Mouse (Mus musculus): Measurements from ENCODE around the gene Itga9. TPM values are rescaled to one million over a fixed set of nuclear protein-coding genes. Genes with fewer than 3 reads are reported as not detected.
A peak's percentile ranks its signal among the peaks of the same experiment; 100 is the strongest.

Gene Itga9
- polyA plus RNA-seq, 1 experiment from 2014 or later = 8.3 TPM

DNA sequence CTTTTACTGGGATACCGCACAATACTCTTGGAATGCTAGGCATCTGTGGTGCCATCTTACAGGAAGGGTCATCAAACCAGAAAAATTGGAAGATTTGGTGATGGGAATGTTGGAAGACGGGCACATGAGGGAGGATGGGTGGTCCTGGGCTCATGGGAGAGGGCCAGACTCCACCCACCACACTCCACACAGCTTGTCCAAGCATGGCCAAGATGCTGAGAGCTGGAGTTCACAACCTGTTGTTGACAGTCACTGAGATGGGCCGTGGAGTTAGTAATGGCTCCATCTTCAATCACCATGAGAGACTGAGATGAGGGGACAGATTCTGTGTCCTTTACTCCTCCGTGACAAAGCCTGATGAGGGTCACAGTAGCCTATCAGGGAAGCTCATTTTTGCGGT is 207.0 kb downstream of the Itga9 start:
- Histone ChIP-seq H3K9me3 (replicated peaks; ENCODE audit: control insufficient read depth, low read length) (no peaks in the 10 kb centered on the region), H3K27me3 (ENCODE audit: control insufficient read depth, insufficient read depth, low read length) (no peaks in the 10 kb centered on the region), H3K4me1 (ENCODE audit: control insufficient read depth, insufficient read depth, low read length) (0 out of 2 replicates have a peak, but pooled peaks cover 1% of the 10 kb centered on the region), H3K9ac (ENCODE audit: low read depth, low read length) (no peak overlapping the region), H3K27ac (ENCODE audit: low read depth, low read length) (no peak overlapping the region), H3K4me2 (no peak overlapping the region), H3K36me3 (ENCODE audit: control insufficient read depth, insufficient read depth, low read length) (no peaks in the 10 kb centered on the region), H3K4me3 (ENCODE audit: low read depth, low read length) (no peak overlapping the region)
- no peak for ATAC-seq (replicated peaks; ENCODE audit: insufficient number of reproducible peaks, low FRiP score, low TSS enrichment)
- 82% methylated on average over 5 of the region's 5 CpGs for WGBS (ENCODE audit: insufficient replicate concordance)

DNA sequence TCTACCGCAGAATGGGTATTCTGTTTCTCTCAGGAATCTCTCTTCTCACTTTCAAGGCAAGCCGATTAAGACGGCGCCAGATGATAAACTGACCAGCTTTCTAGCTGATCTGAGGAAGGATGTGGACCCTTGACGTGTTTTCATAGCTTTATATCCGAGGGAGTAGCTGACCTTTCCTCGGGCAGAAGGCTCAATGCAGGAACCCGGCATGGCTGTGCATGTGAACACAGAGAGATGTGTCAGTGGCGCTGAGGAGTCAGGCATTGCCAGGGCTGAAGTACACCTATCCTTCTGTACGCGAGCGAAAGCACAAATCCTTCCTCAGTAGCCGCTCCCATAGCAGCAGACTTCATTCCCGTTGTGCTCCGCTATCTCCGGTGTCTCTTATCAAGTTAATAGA is 207.6 kb downstream of the Itga9 start:
- no peaks in the 10 kb centered on the region for H3K27me3 ChIP-seq (ENCODE audit: control insufficient read depth, insufficient read depth, low read length)
- H3K9ac ChIP-seq (ENCODE audit: low read depth, low read length) = no peak overlapping the region
- 0 out of 2 replicates have a peak, but pooled peaks cover 2% of the 10 kb centered on the region for H3K4me1 ChIP-seq (ENCODE audit: control insufficient read depth, insufficient read depth, low read length)
- 70% methylated on average over 16 of the region's 16 CpGs for WGBS (ENCODE audit: insufficient replicate concordance)
- ATAC-seq (replicated peaks; ENCODE audit: insufficient number of reproducible peaks, low FRiP score, low TSS enrichment) = no peak
- H3K36me3 ChIP-seq (ENCODE audit: control insufficient read depth, insufficient read depth, low read length) = no peaks in the 10 kb centered on the region
- no peak overlapping the region for H3K4me3 ChIP-seq (ENCODE audit: low read depth, low read length)
- H3K9me3 ChIP-seq (replicated peaks; ENCODE audit: control insufficient read depth, low read length) = no peaks in the 10 kb centered on the region
- H3K4me2 ChIP-seq = no peak overlapping the region
- no peak overlapping the region for H3K27ac ChIP-seq (ENCODE audit: low read depth, low read length)

DNA sequence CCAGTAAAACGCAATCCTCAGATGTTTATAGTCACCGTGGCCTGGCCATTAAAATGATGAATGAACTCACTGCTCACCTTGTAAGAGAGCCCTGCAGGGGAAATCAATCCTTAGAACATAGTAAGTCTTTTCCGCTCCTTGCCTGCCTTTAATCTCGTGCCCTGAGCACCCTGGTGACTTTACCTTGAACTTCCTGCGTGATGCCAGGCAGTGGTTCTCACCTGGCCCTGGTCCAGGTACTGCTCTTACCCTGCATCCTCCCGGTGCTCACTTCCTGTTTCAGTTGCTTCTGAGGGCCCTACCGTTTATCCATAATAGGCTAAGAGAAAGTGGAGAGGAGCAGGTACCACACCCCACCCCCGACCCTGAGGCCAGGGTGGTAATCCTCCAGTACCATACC is 208.0 kb downstream of the Itga9 start:
- Histone ChIP-seq H3K27me3 (ENCODE audit: control insufficient read depth, insufficient read depth, low read length) (no peaks in the 10 kb centered on the region), H3K27ac (ENCODE audit: low read depth, low read length) (no peak overlapping the region), H3K4me2 (no peak overlapping the region), H3K4me3 (ENCODE audit: low read depth, low read length) (no peak overlapping the region), H3K9ac (ENCODE audit: low read depth, low read length) (no peak overlapping the region), H3K4me1 (ENCODE audit: control insufficient read depth, insufficient read depth, low read length) (0 out of 2 replicates have a peak, but pooled peaks cover 2% of the 10 kb centered on the region), H3K36me3 (ENCODE audit: control insufficient read depth, insufficient read depth, low read length) (no peaks in the 10 kb centered on the region), H3K9me3 (replicated peaks; ENCODE audit: control insufficient read depth, low read length) (no peaks in the 10 kb centered on the region)
- 69% methylated on average over 8 of the region's 8 CpGs for WGBS (ENCODE audit: insufficient replicate concordance)
- no peak for ATAC-seq (replicated peaks; ENCODE audit: insufficient number of reproducible peaks, low FRiP score, low TSS enrichment)

DNA sequence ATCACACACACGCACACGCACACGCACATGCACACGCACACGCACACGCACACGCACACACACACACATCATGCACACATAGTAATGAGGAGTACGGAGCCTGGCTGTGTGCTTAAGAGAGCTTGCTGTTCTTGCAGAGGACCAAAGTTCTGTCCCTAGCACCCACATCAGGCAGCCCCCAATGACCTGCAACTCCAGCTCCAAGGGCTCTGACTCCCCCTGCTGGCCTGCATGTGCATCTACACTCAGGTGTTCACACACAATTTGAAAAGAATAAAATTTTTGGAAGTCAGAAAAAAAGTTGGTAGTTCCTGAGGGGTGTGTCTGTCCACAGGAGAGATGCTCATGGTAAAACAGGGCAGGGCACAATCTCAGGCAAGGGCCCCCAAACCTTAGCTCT is 209.1 kb downstream of the Itga9 start:
- Histone ChIP-seq H3K4me3 (ENCODE audit: low read depth, low read length) (no peak overlapping the region), H3K4me2 (no peak overlapping the region), H3K36me3 (ENCODE audit: control insufficient read depth, insufficient read depth, low read length) (no peaks in the 10 kb centered on the region), H3K27ac (ENCODE audit: low read depth, low read length) (no peak overlapping the region), H3K9me3 (replicated peaks; ENCODE audit: control insufficient read depth, low read length) (no peaks in the 10 kb centered on the region), H3K4me1 (ENCODE audit: control insufficient read depth, insufficient read depth, low read length) (0 out of 2 replicates have a peak, but pooled peaks cover 2% of the 10 kb centered on the region), H3K9ac (ENCODE audit: low read depth, low read length) (no peak overlapping the region), H3K27me3 (ENCODE audit: control insufficient read depth, insufficient read depth, low read length) (no peaks in the 10 kb centered on the region)
- WGBS (ENCODE audit: insufficient replicate concordance) = 97% methylated on average over 8 of the region's 8 CpGs
- no peak for ATAC-seq (replicated peaks; ENCODE audit: insufficient number of reproducible peaks, low FRiP score, low TSS enrichment)

DNA sequence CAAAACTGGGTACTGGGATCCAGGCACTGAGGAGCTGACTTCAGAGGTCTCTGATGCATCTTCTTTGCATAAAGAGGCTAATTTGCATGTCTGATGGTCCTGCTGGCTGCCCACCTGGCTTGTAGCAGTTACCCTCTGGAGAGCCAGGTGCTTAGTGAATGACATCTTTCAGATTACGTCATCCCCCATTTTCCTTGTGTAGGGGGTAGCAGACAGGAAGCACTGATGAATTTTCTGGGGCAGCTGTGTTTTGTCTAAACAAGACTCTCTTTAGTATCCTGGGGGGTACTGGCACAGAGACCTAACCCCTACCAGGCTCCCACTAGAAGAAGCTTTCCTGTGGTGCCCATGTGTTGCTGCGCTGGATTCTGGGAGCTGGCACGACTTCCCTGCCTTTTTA is 212.0 kb downstream of the Itga9 start:
- ATAC-seq (replicated peaks; ENCODE audit: insufficient number of reproducible peaks, low FRiP score, low TSS enrichment) = no peak
- Histone ChIP-seq H3K4me3 (ENCODE audit: low read depth, low read length) (no peak overlapping the region), H3K9me3 (replicated peaks; ENCODE audit: control insufficient read depth, low read length) (no peaks in the 10 kb centered on the region), H3K4me2 (no peak overlapping the region), H3K36me3 (ENCODE audit: control insufficient read depth, insufficient read depth, low read length) (no peaks in the 10 kb centered on the region), H3K27me3 (ENCODE audit: control insufficient read depth, insufficient read depth, low read length) (no peaks in the 10 kb centered on the region), H3K27ac (ENCODE audit: low read depth, low read length) (no peak overlapping the region), H3K4me1 (ENCODE audit: control insufficient read depth, insufficient read depth, low read length) (peaks cover 12% of the 10 kb centered on the region), H3K9ac (ENCODE audit: low read depth, low read length) (no peak overlapping the region)
- 76% methylated on average over 3 of the region's 3 CpGs for WGBS (ENCODE audit: insufficient replicate concordance)

DNA sequence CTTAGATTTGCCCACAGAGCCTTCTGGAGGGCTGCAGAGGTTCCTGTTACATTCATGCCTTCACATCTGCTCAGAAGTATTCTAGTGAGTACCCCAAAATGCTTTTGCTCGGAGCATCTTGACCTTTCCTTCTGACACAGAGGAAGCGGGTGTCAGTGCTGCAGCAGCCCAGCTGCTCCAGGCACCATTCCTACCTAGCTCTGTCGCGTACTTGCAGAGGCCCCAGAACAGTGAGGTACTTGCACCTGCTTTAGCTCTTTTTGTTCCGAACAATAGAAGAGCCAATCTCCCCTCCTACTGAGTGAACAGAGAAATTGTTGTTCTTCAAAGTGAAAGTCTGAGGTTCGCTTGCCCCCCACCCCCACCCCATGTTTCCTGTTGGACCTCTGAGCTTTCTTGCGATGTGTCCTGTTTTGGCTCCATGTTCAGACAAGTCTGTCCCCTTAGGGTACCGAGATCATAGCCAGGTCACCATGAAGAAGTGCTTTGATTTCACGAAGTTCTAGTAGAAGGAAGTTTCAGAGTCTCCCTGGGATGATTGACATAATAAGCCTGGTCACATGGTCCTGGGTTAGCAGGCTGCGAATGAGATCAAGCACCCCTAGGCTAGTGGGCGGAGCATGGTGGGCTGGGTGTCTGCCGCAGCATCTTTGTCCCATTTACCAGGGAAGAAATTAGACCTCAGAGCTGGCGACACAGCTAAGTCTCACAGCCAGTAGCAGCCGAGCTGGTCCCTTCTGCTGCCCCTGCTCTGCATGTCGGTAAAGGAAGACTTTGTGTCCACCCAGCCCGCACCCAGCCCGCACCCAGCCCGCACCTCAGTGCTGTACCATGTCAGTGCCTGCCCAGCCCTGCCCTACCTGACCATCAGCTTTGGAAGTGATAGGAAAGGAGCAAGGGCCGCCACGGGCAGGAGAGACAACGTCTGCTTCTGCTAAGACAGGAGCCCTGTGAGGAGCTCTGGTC is 215.0 kb downstream of the Itga9 start:
- Histone ChIP-seq H3K9ac (ENCODE audit: low read depth, low read length) (peak overlapping the region; percentile 44; the same call in 1 of the 2 replicates), H3K36me3 (ENCODE audit: control insufficient read depth, insufficient read depth, low read length) (0 out of 2 replicates have a peak, but pooled peaks cover 2% of the 10 kb centered on the region), H3K27me3 (ENCODE audit: control insufficient read depth, insufficient read depth, low read length) (no peaks in the 10 kb centered on the region), H3K4me2 (peak overlapping the region; percentile 53), H3K4me3 (ENCODE audit: low read depth, low read length) (no peak overlapping the region), H3K9me3 (replicated peaks; ENCODE audit: control insufficient read depth, low read length) (no peaks in the 10 kb centered on the region), H3K4me1 (ENCODE audit: control insufficient read depth, insufficient read depth, low read length) (peaks cover 12% of the 10 kb centered on the region), H3K27ac (ENCODE audit: low read depth, low read length) (no peak overlapping the region)
- peak; percentile 22; the same call in 1 of the 2 replicates for ATAC-seq (replicated peaks; ENCODE audit: insufficient number of reproducible peaks, low FRiP score, low TSS enrichment)
- WGBS (ENCODE audit: insufficient replicate concordance) = 39% methylated on average over 21 of the region's 21 CpGs

DNA sequence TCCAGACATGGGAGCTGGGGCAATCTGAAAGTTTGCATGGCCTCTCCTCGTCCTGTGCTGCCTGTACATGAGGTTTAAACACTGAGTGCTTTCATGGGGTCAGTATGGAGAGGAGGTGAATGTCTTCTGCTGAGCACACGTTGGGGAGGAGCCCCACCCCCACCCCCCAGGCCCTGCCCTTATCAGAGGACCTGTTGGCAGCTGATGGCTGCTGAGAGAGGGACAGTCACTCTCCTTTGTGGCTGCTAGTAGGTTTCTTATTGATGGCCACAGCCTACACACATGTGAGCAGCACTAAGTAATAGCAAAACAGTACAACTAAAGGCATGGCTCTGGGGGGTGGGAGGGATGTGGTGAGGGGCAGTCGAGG is 215.7 kb downstream of the Itga9 start:
- H3K36me3 ChIP-seq (ENCODE audit: control insufficient read depth, insufficient read depth, low read length) = 0 out of 2 replicates have a peak, but pooled peaks cover 2% of the 10 kb centered on the region

DNA sequence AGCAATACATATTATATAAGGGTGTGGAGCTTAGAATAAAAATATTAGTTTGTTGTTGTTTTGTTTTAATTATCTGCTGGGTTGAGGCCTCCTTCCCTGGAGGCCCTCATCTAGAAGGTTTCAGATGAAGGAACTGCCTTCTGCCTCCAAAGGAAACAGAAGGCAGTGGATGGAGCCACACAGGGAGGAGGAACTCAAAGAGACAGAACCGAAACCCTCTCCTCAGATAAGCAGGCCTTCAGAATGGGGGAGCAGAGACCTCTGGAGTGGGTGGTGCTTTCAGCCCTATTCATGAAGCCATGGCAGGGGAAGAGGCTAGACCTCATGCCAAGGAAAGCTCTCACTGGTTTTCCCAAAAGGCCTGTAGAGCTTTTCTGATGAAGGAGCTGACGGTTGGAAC is 216.1 kb downstream of the Itga9 start:
- no peak for ATAC-seq (replicated peaks; ENCODE audit: insufficient number of reproducible peaks, low FRiP score, low TSS enrichment)
- 78% methylated on average over 2 of the region's 2 CpGs for whole genome bisulfite sequencing (ENCODE audit: insufficient replicate concordance)
- Histone ChIP-seq H3K4me1 (ENCODE audit: control insufficient read depth, insufficient read depth, low read length) (peaks cover 12% of the 10 kb centered on the region), H3K36me3 (ENCODE audit: control insufficient read depth, insufficient read depth, low read length) (0 out of 2 replicates have a peak, but pooled peaks cover 2% of the 10 kb centered on the region), H3K4me2 (no peak overlapping the region), H3K9ac (ENCODE audit: low read depth, low read length) (no peak overlapping the region), H3K4me3 (ENCODE audit: low read depth, low read length) (no peak overlapping the region), H3K27ac (ENCODE audit: low read depth, low read length) (no peak overlapping the region), H3K9me3 (replicated peaks; ENCODE audit: control insufficient read depth, low read length) (no peaks in the 10 kb centered on the region), H3K27me3 (ENCODE audit: control insufficient read depth, insufficient read depth, low read length) (no peaks in the 10 kb centered on the region)

More for the DNA sequence above, 215.7 kb downstream of the Itga9 start:
- Histone ChIP-seq H3K4me2 (peak overlapping the region; percentile 53), H3K4me1 (ENCODE audit: control insufficient read depth, insufficient read depth, low read length) (peaks cover 12% of the 10 kb centered on the region), H3K27ac (ENCODE audit: low read depth, low read length) (no peak overlapping the region), H3K4me3 (ENCODE audit: low read depth, low read length) (no peak overlapping the region), H3K9me3 (replicated peaks; ENCODE audit: control insufficient read depth, low read length) (no peaks in the 10 kb centered on the region), H3K27me3 (ENCODE audit: control insufficient read depth, insufficient read depth, low read length) (no peaks in the 10 kb centered on the region), H3K9ac (ENCODE audit: low read depth, low read length) (peak overlapping the region; percentile 44; the same call in 1 of the 2 replicates)
- peak; percentile 42; the same call in 1 of the 2 replicates for ATAC-seq (replicated peaks; ENCODE audit: insufficient number of reproducible peaks, low FRiP score, low TSS enrichment)
- 24% methylated on average over 3 of the region's 3 CpGs for WGBS (ENCODE audit: insufficient replicate concordance)
